Mouse (Mus musculus) MEL (cell line): ENCODE results near the gene Bcl2a1c. TPM values are rescaled to one million over a fixed set of nuclear protein-coding genes. Genes with fewer than 3 reads are reported as not detected.
"Not testable (repeated sequence)": the region's sequence is repeated elsewhere in the genome, so short reads cannot be mapped to it uniquely, and the experiment has no call there.

Experiments used
- DNase-seq: peaks from one replicate; pipeline ENCODE4 v3.0.0; 2011; ENCODE audit warnings: low read depth, low spot score
- H3K27ac ChIP-seq: 2 replicates; pipeline ENCODE4 v1.5.1; 2012; ENCODE audit warnings: low read depth, mild to moderate bottlenecking, control low read depth, low read length, moderate library complexity; ENCODE audit not compliant: control insufficient read depth
- H3K27me3 ChIP-seq, 2 experiments: fragments of 150-350 bp in 1 of 2; sonication (generic) in 1 of 2; 2 replicates each; pipeline ENCODE4 v1.6.1; 2012; ENCODE audit warnings: low read length in 2 of 2, mild to moderate bottlenecking in 2 of 2, improper control_type of control experiment in 1 of 2, moderate library complexity in 1 of 2; ENCODE audit not compliant: insufficient read depth in 2 of 2, control insufficient read depth in 1 of 2
- H3K36me3 ChIP-seq, 2 experiments: 2 replicates each; pipeline ENCODE4 v1.6.1; 2012 to 2014; ENCODE audit warnings: low read length in 2 of 2, improper control_type of control experiment in 1 of 2, inconsistent platforms in 1 of 2, mild to moderate bottlenecking in 1 of 2; ENCODE audit not compliant: insufficient read depth in 2 of 2, control insufficient read depth in 1 of 2
- H3K4me1 ChIP-seq, 2 experiments: fragments of 150-350 bp in 1 of 2; sonication (generic) in 1 of 2; 2 replicates each; pipeline ENCODE4 v1.6.1; 2012; ENCODE audit warnings: low read length in 2 of 2, improper control_type of control experiment in 1 of 2, mild to moderate bottlenecking in 1 of 2; ENCODE audit not compliant: insufficient read depth in 2 of 2, control insufficient read depth in 1 of 2
- H3K4me3 ChIP-seq, 2 experiments: fragments of 150-350 bp in 1 of 2; sonication (generic) in 1 of 2; 2 replicates each; pipeline ENCODE4 v1.5.1; 2012; ENCODE audit warnings: low read depth in 2 of 2, low read length in 2 of 2, mild to moderate bottlenecking in 2 of 2, moderate library complexity in 2 of 2, control low read depth in 1 of 2, improper control_type of control experiment in 1 of 2; ENCODE audit not compliant: control insufficient read depth in 1 of 2, insufficient read depth in 1 of 2
- H3K79me2 ChIP-seq: 2 replicates; pipeline ENCODE4 v1.6.1; 2012; ENCODE audit warnings: mild to moderate bottlenecking, low read length, moderate library complexity; ENCODE audit not compliant: control insufficient read depth, poor library complexity, insufficient read depth
- H3K9ac ChIP-seq: 2 replicates; pipeline ENCODE4 v1.6.1; 2012; ENCODE audit warnings: low read depth, mild to moderate bottlenecking, control low read depth, low read length, moderate library complexity; ENCODE audit not compliant: control insufficient read depth, poor library complexity, severe bottlenecking
- H3K9me3 ChIP-seq: fragments of 150-350 bp; sonication (generic); replicated peaks from 2 replicates; pipeline ENCODE4 v1.6.1; 2012; ENCODE audit warnings: mild to moderate bottlenecking, low read length, improper control_type of control experiment, moderate library complexity; ENCODE audit not compliant: insufficient read depth
- CTCF ChIP-seq, 3 experiments: IDR thresholded peaks in 2 of 3; conservative IDR thresholded peaks in 1 of 3; 2 replicates each; pipeline ENCODE4 v1.5.1; 2011 to 2012; ENCODE audit warnings: low read length in 3 of 3, low read depth in 2 of 3, mild to moderate bottlenecking in 2 of 3, improper control_type of control experiment in 1 of 3, inconsistent platforms in 1 of 3, mixed read lengths in 1 of 3, moderate library complexity in 1 of 3; ENCODE audit not compliant: control insufficient read depth in 1 of 3, insufficient read depth in 1 of 3, poor library complexity in 1 of 3, severe bottlenecking in 1 of 3
- POLR2A ChIP-seq, 2 experiments: IDR thresholded peaks; 2 replicates each; pipeline ENCODE4 v1.6.1; 2011 to 2012; ENCODE audit warnings: low read length in 2 of 2, mild to moderate bottlenecking in 2 of 2, control low read depth in 1 of 2, improper control_type of control experiment in 1 of 2, low read depth in 1 of 2, moderate library complexity in 1 of 2; ENCODE audit not compliant: control insufficient read depth in 1 of 2, insufficient read depth in 1 of 2, poor library complexity in 1 of 2
- RAD21 ChIP-seq: IDR thresholded peaks from 2 replicates; pipeline ENCODE4 v1.6.1; 2011; ENCODE audit warnings: mild to moderate bottlenecking, low read depth, low read length, improper control_type of control experiment
- SMC3 ChIP-seq: IDR thresholded peaks from 2 replicates; pipeline ENCODE4 v1.6.1; 2011; ENCODE audit warnings: low read depth, low read length, improper control_type of control experiment
- ZC3H11A ChIP-seq: IDR thresholded peaks from 2 replicates; pipeline ENCODE4 v1.6.1; 2012; ENCODE audit warnings: low read depth, mild to moderate bottlenecking, inconsistent platforms, low read length, improper control_type of control experiment
- ZMIZ1 ChIP-seq: IDR thresholded peaks from 2 replicates; pipeline ENCODE4 v1.6.1; 2012; ENCODE audit warnings: low read depth, mild to moderate bottlenecking, inconsistent platforms, low read length, improper control_type of control experiment, moderate library complexity
- polyA plus RNA-seq, 2 experiments: library from polyadenylated mRNA; stranded (reverse) in 1 of 2; unstranded in 1 of 2; fragments of >175 nt in 1 of 2; fragments of >200 nt in 1 of 2; gene quantifications; 2 replicates each; pipeline versions ENCODE4 v1.2.1 to v1.2.4; 2012; ENCODE audit warnings: low replicate concordance in 2 of 2, low read depth in 1 of 2; ENCODE audit not compliant: insufficient read length in 2 of 2, insufficient read depth in 1 of 2, missing spikeins in 1 of 2
- total RNA-seq: library from RNA; depleted of rRNA; stranded (reverse); fragments of 300-350 nt; gene quantifications from 2 replicates; pipeline ENCODE4 v1.2.3, GENCODE M21; 2012; rRNA removed

Gene Bcl2a1c
- total RNA-seq = not detected in 2 replicates
- polyA plus RNA-seq = not detected

DNA sequence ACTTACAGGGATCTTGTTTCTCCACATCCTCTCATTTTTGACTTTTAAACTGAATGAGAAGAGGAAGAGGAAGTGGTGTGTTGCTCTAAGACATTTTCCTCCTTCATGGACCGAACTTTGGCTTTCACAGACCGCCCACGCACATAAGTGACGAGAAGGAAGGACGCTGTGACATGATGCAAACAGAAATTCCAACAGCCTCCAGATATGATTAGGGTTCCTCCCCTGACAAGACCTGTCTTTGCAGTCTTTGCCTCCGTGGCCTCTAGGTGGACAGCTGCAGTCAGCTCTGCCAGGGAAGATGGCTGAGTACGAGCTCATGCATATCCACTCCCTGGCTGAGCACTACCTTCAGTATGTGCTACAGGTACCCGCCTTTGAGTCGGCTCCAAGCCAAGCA is at the start of gene Bcl2a1c:
Gene Bcl2a1c (plus strand): TSS at position 281 of the 400 bp plus-strand sequence.
- not testable (repeated sequence) for H3K79me2 ChIP-seq, H3K27me3 ChIP-seq, H3K36me3 ChIP-seq, H3K4me1 ChIP-seq, H3K9ac ChIP-seq, H3K4me3 ChIP-seq, H3K27ac ChIP-seq, H3K9me3 ChIP-seq
- DNase-seq = peak; percentile 8

DNA sequence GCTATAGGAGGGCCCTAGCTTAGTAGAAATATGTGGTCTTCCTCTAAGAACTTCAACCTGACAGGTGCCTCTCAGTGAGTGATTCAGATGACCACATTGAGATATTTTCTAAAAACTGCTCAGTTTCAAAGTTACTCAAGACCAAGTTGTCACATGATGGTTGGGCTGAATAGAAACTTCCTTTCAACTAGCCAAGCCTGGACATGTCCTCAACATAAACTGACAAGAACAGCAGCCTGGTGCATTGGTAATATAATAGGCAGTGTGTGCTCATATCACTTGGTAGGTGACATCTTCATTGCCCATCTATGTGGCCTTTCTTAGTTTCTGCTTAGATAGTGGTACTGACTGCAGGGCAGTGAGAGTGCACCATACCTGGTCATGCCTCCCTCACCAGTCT is 24.0 kb upstream of the Bcl2a1c start:
- DNase-seq, H3K36me3 ChIP-seq, H3K4me1 ChIP-seq, H3K9ac ChIP-seq, H3K9me3 ChIP-seq, H3K79me2 ChIP-seq, H3K27ac ChIP-seq, H3K4me3 ChIP-seq, H3K27me3 ChIP-seq: not testable (repeated sequence)

DNA sequence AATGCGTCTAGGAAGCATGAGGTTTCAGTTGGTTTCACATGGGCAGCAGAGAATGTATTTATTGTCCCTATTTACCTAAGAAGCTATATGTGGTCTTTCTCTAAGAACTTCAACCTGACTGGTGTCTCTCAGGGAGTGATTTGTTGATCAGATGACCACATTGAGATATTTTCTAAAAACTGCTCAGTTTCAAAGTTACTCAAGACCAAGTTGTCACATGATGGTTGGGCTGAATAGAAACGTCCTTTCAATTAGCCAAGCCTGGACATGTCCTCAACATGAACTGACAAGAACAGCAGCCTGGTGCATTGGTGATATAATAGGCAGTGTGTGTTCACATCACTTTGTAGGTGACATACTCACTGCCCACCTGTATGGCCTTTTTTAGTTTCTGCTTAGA is 18.2 kb upstream of the Bcl2a1c start:
- DNase-seq = not testable (repeated sequence)

DNA sequence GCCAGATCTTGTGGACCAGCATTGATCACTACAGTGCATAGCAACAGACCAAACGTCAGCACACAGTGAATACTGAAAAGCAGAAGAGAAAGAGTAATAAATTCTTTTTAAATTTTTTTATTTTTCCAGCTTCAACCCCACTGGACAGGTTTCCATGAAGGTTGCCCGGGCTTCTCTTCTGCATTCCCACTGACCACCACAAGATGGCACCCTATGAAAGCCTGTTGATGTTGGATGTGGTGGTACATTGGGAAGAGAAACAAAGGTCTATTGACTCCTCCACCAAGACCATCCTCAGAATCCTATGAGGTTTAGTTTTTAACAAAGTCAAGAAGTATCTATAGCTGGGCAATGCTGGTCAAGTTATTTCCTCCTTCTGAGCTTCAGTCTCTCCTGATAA is 11.9 kb upstream of the Bcl2a1c start:
- Histone ChIP-seq H3K4me3 (no peak overlapping the region), H3K36me3 (no peaks in the 10 kb centered on the region), H3K79me2 (no peaks in the 10 kb centered on the region), H3K27ac (no peak overlapping the region), H3K27me3 (no peaks in the 10 kb centered on the region; a peak in 1 of 4 replicates), H3K9me3 (no peaks in the 10 kb centered on the region), H3K9ac (no peak overlapping the region), H3K4me1 (no peaks in the 10 kb centered on the region)
- peak; percentile 54 for DNase-seq
- peak; percentile 80 for TF ChIP-seq ZC3H11A
- no peak for TF ChIP-seq POLR2A (IDR thresholded peaks at IDR 0.05; ENCODE audit: control insufficient read depth in 1 of 2, insufficient read depth in 1 of 2, low read depth in 1 of 2, low read length in 2 of 2, poor library complexity in 1 of 2)
- TF ChIP-seq SMC3 = peak; percentile 78
- peak; percentile 80 for TF ChIP-seq RAD21
- no peak for TF ChIP-seq ZMIZ1
- TF ChIP-seq CTCF (IDR thresholded peaks at IDR 0.05 in 2 of 3, conservative IDR thresholded peaks at IDR 0.05 in 1 of 3; ENCODE audit: control insufficient read depth in 1 of 3, insufficient read depth in 1 of 3, low read depth in 2 of 3, low read length in 3 of 3, poor library complexity in 1 of 3, severe bottlenecking in 1 of 3) = peak; percentile 65 to 72 (median 68)

More for the DNA sequence above, 18.2 kb upstream of the Bcl2a1c start:
- H3K4me3 ChIP-seq, H3K27me3 ChIP-seq, H3K4me1 ChIP-seq, H3K27ac ChIP-seq, H3K79me2 ChIP-seq, H3K9me3 ChIP-seq, H3K9ac ChIP-seq, H3K36me3 ChIP-seq: not testable (repeated sequence)
